Mouse (Mus musculus): ENCODE results near the gene Thrap3.

DNA sequence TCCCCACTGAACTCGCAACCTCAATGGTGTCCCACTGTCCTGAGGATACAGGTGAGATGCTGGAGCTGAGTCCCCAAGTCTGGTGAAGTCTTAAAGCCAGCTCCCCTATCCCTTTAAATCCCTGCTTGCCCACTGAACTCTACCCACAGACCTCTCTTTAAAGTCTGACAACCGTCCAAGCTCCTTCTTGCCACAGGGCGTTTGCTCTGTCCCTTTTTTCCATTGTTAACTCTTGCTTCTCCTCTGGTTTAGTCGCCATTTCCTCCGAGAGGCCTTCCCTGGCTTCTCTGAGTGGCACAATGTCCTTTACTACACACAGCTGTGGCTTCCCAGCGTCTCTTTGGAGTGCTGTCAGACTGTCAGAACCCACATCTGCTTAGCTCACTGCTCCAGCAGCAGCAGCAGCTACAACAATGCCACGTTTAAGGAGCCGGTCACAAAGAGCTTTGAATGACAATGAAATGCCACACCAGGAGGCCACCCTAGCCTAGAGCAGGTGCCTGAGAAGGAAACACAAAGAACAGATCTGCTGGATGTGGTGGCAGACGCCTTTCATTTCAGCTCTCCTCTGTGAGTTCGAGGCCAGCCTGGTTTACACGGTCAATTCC lies 45.8 kb upstream of the Thrap3 start:
- TF ChIP-seq CTCF (IDR thresholded peaks at IDR 0.05; ENCODE audit: borderline replicate concordance, insufficient read depth, low read depth, low read length) (no peak), POLR2A (IDR thresholded peaks at IDR 0.05; ENCODE audit: borderline replicate concordance, insufficient read depth, low read length) (no peak)

All from cerebellum, adult 2 months (tissue).